Mouse (Mus musculus): ENCODE results near the gene Gm13420.

- no peak for TF ChIP-seq CTCF (IDR thresholded peaks at IDR 0.05; ENCODE audit: borderline replicate concordance, extremely low read depth, insufficient read depth, insufficient read length)
- TF ChIP-seq POLR2A (IDR thresholded peaks at IDR 0.05; ENCODE audit: borderline replicate concordance, extremely low read depth, insufficient read depth, insufficient read length, poor library complexity, severe bottlenecking): no peak
Measured at GRCm38 (mm10) chr2:29711877-29712276, 39.6 kb downstream of the Gm13420 start.

Data from brain, embryonic 14.5 days (tissue).